Mouse (Mus musculus) embryonic fibroblast, embryonic 13.5 days (primary cell): ENCODE measurements around the gene Dlg2.

Source experiments
- CTCF ChIP-seq: IDR thresholded peaks from 2 replicates; pipeline ENCODE4 v1.5.1; 2011; ENCODE audit warnings: mild to moderate bottlenecking, control low read depth, low read length, moderate library complexity, borderline replicate concordance; ENCODE audit not compliant: insufficient read depth
- POLR2A ChIP-seq: IDR thresholded peaks from 2 replicates; pipeline ENCODE4 v1.6.1; 2011; ENCODE audit warnings: low read depth, mild to moderate bottlenecking, control low read depth, low read length, moderate library complexity

DNA sequence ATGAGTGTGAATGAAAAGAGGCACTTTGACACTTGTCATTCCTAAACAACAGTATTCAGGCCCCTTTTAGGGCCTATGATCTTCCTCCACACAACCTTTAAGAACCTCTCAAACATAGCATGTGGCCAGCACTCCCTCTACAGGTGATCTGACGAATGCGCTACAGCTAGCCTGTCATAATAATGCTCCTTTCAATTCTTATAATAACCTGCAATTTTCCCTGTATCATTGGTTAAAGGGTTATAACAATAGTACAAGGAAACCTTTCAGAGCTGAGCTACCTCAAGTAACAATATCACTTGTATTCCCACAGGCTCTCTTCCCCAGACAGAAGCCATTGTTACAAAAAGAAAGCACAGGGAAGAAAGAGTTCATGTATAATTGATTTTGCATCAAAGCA, 1105.7 kb downstream of the Dlg2 start:
- TF ChIP-seq CTCF (no peak; the same call in 1 of the 2 replicates), POLR2A (no peak)
